Mouse (Mus musculus) liver, embryonic 15.5 days (tissue): ENCODE results near the gene 9330182L06Rik. TPM values are rescaled to one million over a fixed set of nuclear protein-coding genes. Genes with fewer than 3 reads are reported as not detected.

Experiments used
- ATAC-seq: fragments of 200-750 bp; cut with Nextera tagmentation; 2 replicates; pipeline ENCODE4 v1.8.0; 2017; ENCODE audit warnings: moderate number of reproducible peaks, mild to moderate bottlenecking, moderate library complexity; ENCODE audit not compliant: insufficient read depth
- H3K27ac ChIP-seq: fragments of 300-500 bp; sonication (generic); replicated peaks from 2 replicates; pipeline ENCODE4 v1.5.1; 2015; ENCODE audit warnings: mild to moderate bottlenecking, inconsistent platforms
- H3K27me3 ChIP-seq: fragments of 300-500 bp; sonication (generic); 2 replicates; pipeline ENCODE4 v1.6.1; 2015; ENCODE audit warnings: mild to moderate bottlenecking, inconsistent platforms
- H3K36me3 ChIP-seq: fragments of 300-500 bp; sonication (generic); replicated peaks from 2 replicates; pipeline ENCODE4 v1.6.1; 2015; ENCODE audit warnings: moderate library complexity, mild to moderate bottlenecking, inconsistent platforms
- H3K4me1 ChIP-seq: fragments of 300-500 bp; sonication (generic); replicated peaks from 2 replicates; pipeline ENCODE4 v1.6.1; 2015; ENCODE audit warnings: inconsistent platforms
- H3K4me2 ChIP-seq: fragments of 300-500 bp; sonication (generic); 2 replicates; pipeline ENCODE4 v1.6.1; 2015; ENCODE audit warnings: moderate library complexity, mild to moderate bottlenecking, inconsistent platforms
- H3K4me3 ChIP-seq: fragments of 300-500 bp; sonication (generic); replicated peaks from 2 replicates; pipeline ENCODE4 v1.5.1; 2015; ENCODE audit warnings: mild to moderate bottlenecking, inconsistent platforms
- H3K9ac ChIP-seq: fragments of 300-500 bp; sonication (generic); 2 replicates; pipeline ENCODE4 v1.6.1; 2015; ENCODE audit warnings: moderate library complexity, mild to moderate bottlenecking, inconsistent platforms
- H3K9me3 ChIP-seq: fragments of 300-500 bp; sonication (generic); replicated peaks from 2 replicates; pipeline ENCODE4 v1.6.1; 2016; ENCODE audit warnings: inconsistent platforms
- WGBS: fragments of 180-500 bp; shearing (Covaris S2); methylation state at CpG from one replicate; pipeline ENCODE4 v1.1.7; 2015; ENCODE audit warnings: mixed read lengths; ENCODE audit not compliant: insufficient replicate concordance; 5-methylcytosine and 5-hydroxymethylcytosine counted together
- polyA plus RNA-seq: library from polyadenylated mRNA; unstranded; fragments of >200 nt; fragmentation: Nextera tagmentation; extraction: Ambion mirVana; gene quantifications from 2 replicates; pipeline ENCODE4 v1.2.1, GENCODE M21; 2015

Gene 9330182L06Rik
- polyA plus RNA-seq, 1 experiment from 2014 or later, result 0.13 TPM

- no peak for ATAC-seq
- no peak overlapping the region for H3K27ac ChIP-seq
- no peak overlapping the region for H3K4me3 ChIP-seq
- H3K9ac ChIP-seq, result no peak overlapping the region
- H3K4me2 ChIP-seq, result no peak overlapping the region
- H3K9me3 ChIP-seq, result no peaks in the 10 kb centered on the region
- WGBS, result 59% methylated on average over 7 of the region's 7 CpGs
- H3K36me3 ChIP-seq, result no peaks in the 10 kb centered on the region
- H3K4me1 ChIP-seq, result no peaks in the 10 kb centered on the region
- no peaks in the 10 kb centered on the region for H3K27me3 ChIP-seq
Measured at GRCm38 (mm10) chr5:9338756-9339510, 73.0 kb downstream of the 9330182L06Rik start.

- 76% methylated on average over 8 of the region's 8 CpGs for WGBS
- Histone ChIP-seq H3K27ac (no peak overlapping the region), H3K4me1 (no peaks in the 10 kb centered on the region), H3K36me3 (no peaks in the 10 kb centered on the region), H3K9me3 (no peaks in the 10 kb centered on the region), H3K9ac (no peak overlapping the region), H3K4me2 (no peak overlapping the region), H3K27me3 (no peaks in the 10 kb centered on the region), H3K4me3 (no peak overlapping the region)
- ATAC-seq, result no peak
Measured at GRCm38 (mm10) chr5:9339511-9340173, 73.7 kb downstream of the 9330182L06Rik start.

GRCm38 (mm10) chr5:9344581-9344980 is 78.7 kb downstream of the 9330182L06Rik start:
- Histone ChIP-seq H3K36me3 (no peaks in the 10 kb centered on the region), H3K4me1 (no peaks in the 10 kb centered on the region), H3K9ac (no peak overlapping the region), H3K27ac (no peak overlapping the region), H3K9me3 (no peaks in the 10 kb centered on the region), H3K27me3 (no peaks in the 10 kb centered on the region), H3K4me2 (no peak overlapping the region), H3K4me3 (no peak overlapping the region)
- ATAC-seq, result no peak
- 69% methylated on average over 5 of the region's 5 CpGs for WGBS

DNA sequence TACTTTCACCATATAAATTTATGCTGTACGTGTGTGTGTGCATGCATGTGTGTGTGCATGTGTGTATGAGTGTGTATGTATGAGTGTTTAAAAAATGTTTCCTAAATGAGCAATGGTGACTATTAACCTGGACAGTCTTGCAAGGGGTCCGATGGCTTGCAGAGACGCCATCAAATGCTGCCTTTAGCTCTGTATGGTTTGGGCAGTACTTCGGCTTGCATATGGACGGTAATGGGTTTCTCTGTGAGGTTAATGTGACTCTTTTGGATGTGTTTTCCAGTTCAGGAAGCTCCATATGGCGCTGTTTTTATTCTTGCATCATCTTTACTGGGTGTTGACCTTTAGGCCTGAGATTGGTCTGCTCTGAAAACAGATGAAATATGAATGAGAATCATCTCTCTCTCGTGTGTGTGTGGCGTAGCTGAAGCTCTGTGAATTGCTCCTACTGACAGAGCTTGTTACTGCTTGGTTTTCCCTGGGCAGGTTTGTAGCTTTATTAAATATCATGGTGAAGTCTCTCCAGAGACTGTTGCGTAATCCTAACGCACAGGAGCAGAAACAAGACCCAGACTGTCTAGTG is 79.2 kb downstream of the 9330182L06Rik start:
- no peaks in the 10 kb centered on the region for H3K9me3 ChIP-seq
- no peak for ATAC-seq

GRCm38 (mm10) chr5:9345625-9346024 is 79.7 kb downstream of the 9330182L06Rik start:
- Histone ChIP-seq H3K9ac (no peak overlapping the region), H3K27ac (no peak overlapping the region), H3K4me2 (no peak overlapping the region), H3K9me3 (no peaks in the 10 kb centered on the region), H3K27me3 (no peaks in the 10 kb centered on the region), H3K4me3 (no peak overlapping the region), H3K36me3 (no peaks in the 10 kb centered on the region), H3K4me1 (no peaks in the 10 kb centered on the region)
- WGBS, result 57% methylated on average over 3 of the region's 3 CpGs
- no peak for ATAC-seq

More for the DNA sequence above, 79.2 kb downstream of the 9330182L06Rik start:
- Histone ChIP-seq H3K36me3 (no peaks in the 10 kb centered on the region), H3K9ac (no peak overlapping the region), H3K4me3 (no peak overlapping the region), H3K27me3 (no peaks in the 10 kb centered on the region), H3K27ac (no peak overlapping the region), H3K4me2 (no peak overlapping the region), H3K4me1 (no peaks in the 10 kb centered on the region)
- WGBS, result 63% methylated on average over 10 of the region's 10 CpGs

- no peak overlapping the region for H3K9ac ChIP-seq
- H3K9me3 ChIP-seq, result no peaks in the 10 kb centered on the region
- H3K4me3 ChIP-seq, result no peak overlapping the region
- H3K27ac ChIP-seq, result no peak overlapping the region
- no peaks in the 10 kb centered on the region for H3K27me3 ChIP-seq
- H3K36me3 ChIP-seq, result no peaks in the 10 kb centered on the region
- H3K4me1 ChIP-seq, result no peaks in the 10 kb centered on the region
- no peak overlapping the region for H3K4me2 ChIP-seq
- 49% methylated on average over 4 of the region's 4 CpGs for WGBS
- no peak for ATAC-seq
Measured at GRCm38 (mm10) chr5:9346510-9346909, 80.6 kb downstream of the 9330182L06Rik start.

DNA sequence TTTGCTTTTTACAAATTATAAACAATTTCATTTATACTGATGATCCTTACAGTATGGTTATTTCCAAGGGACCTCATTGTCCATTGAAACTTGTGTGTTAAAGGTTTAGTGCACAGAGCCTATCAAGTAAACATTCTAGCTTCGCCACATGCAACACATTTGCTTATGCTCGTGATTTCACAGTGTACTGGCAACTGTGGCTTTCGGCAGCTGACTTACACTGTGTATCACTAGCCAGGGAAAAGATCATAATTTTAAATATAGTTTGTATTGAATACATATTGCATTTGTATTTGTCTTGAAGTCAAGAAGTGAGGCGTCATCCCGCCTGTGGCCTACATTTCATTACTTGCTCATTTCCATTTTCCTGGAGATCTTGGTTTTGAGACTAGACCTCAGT is 86.2 kb downstream of the 9330182L06Rik start:
- Histone ChIP-seq H3K27ac (no peak overlapping the region), H3K4me2 (no peak overlapping the region), H3K36me3 (no peaks in the 10 kb centered on the region), H3K9ac (no peak overlapping the region), H3K9me3 (no peaks in the 10 kb centered on the region), H3K27me3 (no peaks in the 10 kb centered on the region), H3K4me3 (no peak overlapping the region), H3K4me1 (no peaks in the 10 kb centered on the region)
- 61% methylated on average over 5 of the region's 5 CpGs for WGBS
- no peak for ATAC-seq

DNA sequence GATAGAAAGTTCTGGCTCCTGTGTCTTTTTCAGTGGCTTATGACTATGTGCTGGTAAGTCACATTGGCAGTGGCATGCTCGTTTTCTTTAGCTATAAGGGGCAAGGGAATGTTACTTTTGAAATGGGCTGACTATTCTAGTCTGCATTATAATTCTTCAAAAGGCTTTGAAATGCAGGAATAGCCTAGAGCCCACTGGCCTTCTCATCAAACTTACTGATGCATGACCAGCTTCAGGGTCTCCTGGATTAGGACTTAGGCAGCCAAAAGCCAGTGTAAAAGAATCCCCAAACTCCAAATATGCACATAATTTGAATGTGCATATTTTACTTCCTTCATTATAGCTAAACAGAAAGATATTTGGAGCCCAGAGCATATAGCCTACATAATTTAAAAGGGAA is 86.7 kb downstream of the 9330182L06Rik start:
- no peak overlapping the region for H3K9ac ChIP-seq
- H3K27ac ChIP-seq, result no peak overlapping the region
- ATAC-seq, result no peak
- no peak overlapping the region for H3K4me3 ChIP-seq
- H3K4me1 ChIP-seq, result no peaks in the 10 kb centered on the region
- 32% methylated on average over 1 of the region's 1 CpGs for WGBS
- H3K4me2 ChIP-seq, result no peak overlapping the region
- no peaks in the 10 kb centered on the region for H3K9me3 ChIP-seq
- H3K27me3 ChIP-seq, result no peaks in the 10 kb centered on the region
- no peaks in the 10 kb centered on the region for H3K36me3 ChIP-seq

DNA sequence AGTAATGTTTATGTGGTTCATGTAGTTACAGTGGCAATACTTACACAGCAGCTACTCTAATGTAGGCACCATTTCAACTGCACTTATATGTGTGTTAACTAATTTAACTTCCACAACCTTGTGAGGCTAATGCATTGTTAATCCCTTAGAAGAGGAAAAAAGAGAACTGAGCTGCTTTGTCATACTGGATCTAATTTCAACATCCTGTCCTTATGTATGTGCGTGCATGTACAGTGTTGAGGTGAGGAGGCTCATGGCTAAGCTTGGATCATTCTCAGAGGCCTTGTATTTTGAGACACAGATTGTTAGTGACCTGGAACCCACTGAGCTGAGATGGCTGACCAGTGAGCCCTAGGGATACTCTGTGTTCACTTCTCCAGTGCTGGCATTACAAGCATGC is 88.3 kb downstream of the 9330182L06Rik start:
- no peaks in the 10 kb centered on the region for H3K9me3 ChIP-seq
- no peak overlapping the region for H3K27ac ChIP-seq
- no peaks in the 10 kb centered on the region for H3K36me3 ChIP-seq
- H3K27me3 ChIP-seq, result no peaks in the 10 kb centered on the region
- no peak overlapping the region for H3K4me3 ChIP-seq
- ATAC-seq, result no peak
- H3K4me2 ChIP-seq, result no peak overlapping the region
- 74% methylated on average over 1 of the region's 1 CpGs for WGBS
- no peaks in the 10 kb centered on the region for H3K4me1 ChIP-seq
- H3K9ac ChIP-seq, result no peak overlapping the region

DNA sequence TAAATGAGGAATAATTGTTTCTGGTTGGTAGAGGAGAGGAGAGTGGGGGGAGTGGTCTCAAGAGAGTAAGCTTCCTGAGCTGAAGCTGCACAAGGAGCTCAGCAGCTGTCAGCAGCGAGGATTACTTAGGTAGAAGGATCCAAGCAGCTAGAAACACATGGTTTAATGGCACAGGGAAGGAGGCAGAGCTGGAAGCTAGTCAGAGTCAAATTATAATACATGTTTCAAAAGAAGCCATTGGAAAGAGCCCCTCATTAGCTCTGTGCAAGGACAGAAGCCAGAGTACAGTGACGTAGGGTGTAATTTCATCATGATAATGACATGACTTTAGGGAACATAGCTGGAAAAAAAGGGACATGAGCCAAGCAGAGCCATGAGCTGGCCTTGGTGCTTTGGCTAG is 92.2 kb downstream of the 9330182L06Rik start:
- no peak overlapping the region for H3K9ac ChIP-seq
- no peaks in the 10 kb centered on the region for H3K9me3 ChIP-seq
- no peaks in the 10 kb centered on the region for H3K27me3 ChIP-seq
- WGBS, result 41% methylated on average over 2 of the region's 2 CpGs
- no peak for ATAC-seq
- no peaks in the 10 kb centered on the region for H3K4me1 ChIP-seq
- H3K36me3 ChIP-seq, result no peaks in the 10 kb centered on the region
- no peak overlapping the region for H3K4me3 ChIP-seq
- no peak overlapping the region for H3K27ac ChIP-seq
- no peak overlapping the region for H3K4me2 ChIP-seq

GRCm38 (mm10) chr5:9361982-9362661 is 96.2 kb downstream of the 9330182L06Rik start:
- H3K4me2 ChIP-seq, result no peak overlapping the region
- no peaks in the 10 kb centered on the region for H3K4me1 ChIP-seq
- no peaks in the 10 kb centered on the region for H3K36me3 ChIP-seq
- no peaks in the 10 kb centered on the region for H3K27me3 ChIP-seq
- no peak for ATAC-seq
- H3K27ac ChIP-seq, result no peak overlapping the region
- H3K9me3 ChIP-seq, result no peaks in the 10 kb centered on the region
- 51% methylated on average over 7 of the region's 7 CpGs for WGBS
- H3K4me3 ChIP-seq, result no peak overlapping the region
- no peak overlapping the region for H3K9ac ChIP-seq
